Mouse (Mus musculus) CH12.LX (cell line): ENCODE results near the gene Sept9. TPM values are rescaled to one million over a fixed set of nuclear protein-coding genes. Genes with fewer than 3 reads are reported as not detected.

Experiments
- DNase-seq: peaks from one replicate; pipeline ENCODE4 v3.0.0-alpha.2; 2013; ENCODE audit errors: extremely low read depth
- H3K27ac ChIP-seq: 2 replicates; pipeline ENCODE4 v1.5.1; 2012; ENCODE audit warnings: low read depth, mild to moderate bottlenecking, control low read depth, moderate library complexity; ENCODE audit not compliant: insufficient read depth
- H3K27me3 ChIP-seq: replicated peaks from 2 replicates; pipeline ENCODE3; 2012; ENCODE audit warnings: inconsistent platforms
- H3K36me3 ChIP-seq, 2 experiments: replicated peaks in 1 of 2; 2 replicates each; pipeline versions ENCODE3 to v1.6.1; 2012; ENCODE audit warnings: inconsistent platforms in 1 of 2, low read length in 1 of 2, mild to moderate bottlenecking in 1 of 2, mixed read lengths in 1 of 2, moderate library complexity in 1 of 2; ENCODE audit not compliant: control insufficient read depth in 1 of 2, insufficient read depth in 1 of 2
- H3K4me1 ChIP-seq, 2 experiments: 2 replicates each; pipeline ENCODE4 v1.6.1; 2012; ENCODE audit warnings: inconsistent platforms in 1 of 2, moderate library complexity in 1 of 2; ENCODE audit not compliant: insufficient read depth in 2 of 2, control insufficient read depth in 1 of 2
- H3K4me2 ChIP-seq: 2 replicates; pipeline ENCODE4 v1.6.1; 2012; ENCODE audit warnings: low read depth, mild to moderate bottlenecking, control low read depth; ENCODE audit not compliant: poor library complexity, insufficient read depth, severe bottlenecking
- H3K4me3 ChIP-seq, 3 experiments: fragments of 150-350 bp in 1 of 3; sonication (generic) in 1 of 3; replicated peaks in 1 of 3; 2 replicates each; pipeline versions ENCODE3 to v1.5.1; 2011 to 2012; ENCODE audit warnings: low read depth in 2 of 3, low read length in 2 of 3, mild to moderate bottlenecking in 2 of 3, moderate library complexity in 2 of 3, control low read depth in 1 of 3, improper control_type of control experiment in 1 of 3, inconsistent platforms in 1 of 3, mixed read lengths in 1 of 3; ENCODE audit not compliant: poor library complexity in 1 of 3
- H3K79me2 ChIP-seq: replicated peaks from 2 replicates; pipeline ENCODE4 v1.6.1; 2012; ENCODE audit warnings: mild to moderate bottlenecking, moderate library complexity; ENCODE audit not compliant: control insufficient read depth, poor library complexity, insufficient read depth, severe bottlenecking; ENCODE audit errors: extremely low read depth
- H3K9ac ChIP-seq: 2 replicates; pipeline ENCODE4 v1.6.1; 2012; ENCODE audit warnings: low read depth, mild to moderate bottlenecking, control low read depth, moderate library complexity; ENCODE audit not compliant: insufficient read depth
- H3K9me3 ChIP-seq: replicated peaks from 2 replicates; pipeline ENCODE3; 2012; ENCODE audit warnings: low read length, inconsistent platforms, mixed read lengths
- BHLHE40 ChIP-seq: IDR thresholded peaks from 2 replicates; pipeline ENCODE4 v1.6.1; 2011; ENCODE audit warnings: mild to moderate bottlenecking, low read depth, low read length, improper control_type of control experiment
- E2F4 ChIP-seq: IDR thresholded peaks from 2 replicates; pipeline ENCODE4 v1.6.1; 2011; ENCODE audit warnings: low read depth, low read length, improper control_type of control experiment; ENCODE audit not compliant: insufficient replicate concordance
- ELF1 ChIP-seq: IDR thresholded peaks from 2 replicates; pipeline ENCODE4 v1.6.1; 2014; ENCODE audit warnings: low read depth, mild to moderate bottlenecking, inconsistent platforms, low read length, improper control_type of control experiment
- EP300 ChIP-seq: IDR thresholded peaks from 2 replicates; pipeline ENCODE4 v1.6.1; 2011; ENCODE audit warnings: low read length, improper control_type of control experiment
- ETS1 ChIP-seq: conservative IDR thresholded peaks from 2 replicates; pipeline ENCODE4 v1.6.1; 2012; ENCODE audit warnings: low read depth, mild to moderate bottlenecking, inconsistent platforms, low read length, improper control_type of control experiment, moderate library complexity
- HCFC1 ChIP-seq: IDR thresholded peaks from 2 replicates; pipeline ENCODE4 v1.6.1; 2012; ENCODE audit warnings: low read depth, mild to moderate bottlenecking, inconsistent platforms, low read length, improper control_type of control experiment
- IRF4 ChIP-seq: IDR thresholded peaks from 2 replicates; pipeline ENCODE4 v1.6.1; 2014; ENCODE audit warnings: low read depth, mild to moderate bottlenecking, inconsistent platforms, low read length, improper control_type of control experiment
- JUN ChIP-seq: IDR thresholded peaks from 2 replicates; pipeline ENCODE4 v1.6.1; 2011; ENCODE audit warnings: low read depth, mild to moderate bottlenecking, low read length, improper control_type of control experiment, moderate library complexity; ENCODE audit not compliant: insufficient read depth
- JUND ChIP-seq: conservative IDR thresholded peaks from 2 replicates; pipeline ENCODE4 v1.6.1; 2011; ENCODE audit warnings: low read depth, low read length, improper control_type of control experiment
- MAZ ChIP-seq: IDR thresholded peaks from 2 replicates; pipeline ENCODE4 v1.6.1; 2012; ENCODE audit warnings: low read depth, mild to moderate bottlenecking, inconsistent platforms, low read length, improper control_type of control experiment, moderate library complexity
- MEF2A ChIP-seq: IDR thresholded peaks from 2 replicates; pipeline ENCODE4 v1.6.1; 2014; ENCODE audit warnings: low read depth, mild to moderate bottlenecking, inconsistent platforms, low read length, improper control_type of control experiment, borderline replicate concordance
- MXI1 ChIP-seq: IDR thresholded peaks from 2 replicates; pipeline ENCODE4 v1.6.1; 2011; ENCODE audit warnings: mild to moderate bottlenecking, low read depth, low read length, improper control_type of control experiment
- MYC ChIP-seq: IDR thresholded peaks from 2 replicates; pipeline ENCODE4 v1.6.1; 2011; ENCODE audit warnings: low read depth, mild to moderate bottlenecking, improper control_type of control experiment, low read length
- NRF1 ChIP-seq: IDR thresholded peaks from 2 replicates; pipeline ENCODE4 v1.6.1; 2014; ENCODE audit warnings: low read depth, mild to moderate bottlenecking, inconsistent platforms, low read length, improper control_type of control experiment, moderate library complexity
- PAX5 ChIP-seq: IDR thresholded peaks from 2 replicates; pipeline ENCODE4 v1.6.1; 2012; ENCODE audit warnings: low read length, inconsistent platforms, mixed read lengths
- POLR2A ChIP-seq: IDR thresholded peaks from 2 replicates; pipeline ENCODE4 v1.6.1; 2011; ENCODE audit warnings: low read depth, mild to moderate bottlenecking, improper control_type of control experiment, low read length
- POLR2AphosphoS2 ChIP-seq: IDR thresholded peaks from 2 replicates; pipeline ENCODE4 v1.6.1; 2011; ENCODE audit warnings: low read depth, low read length, improper control_type of control experiment
- TBP ChIP-seq: conservative IDR thresholded peaks from 2 replicates; pipeline ENCODE4 v1.6.1; 2011; ENCODE audit warnings: low read depth, low read length, improper control_type of control experiment
- TCF12 ChIP-seq: IDR thresholded peaks from 2 replicates; pipeline ENCODE4 v1.6.1; 2014; ENCODE audit warnings: low read depth, mild to moderate bottlenecking, inconsistent platforms, low read length, improper control_type of control experiment
- USF2 ChIP-seq: conservative IDR thresholded peaks from 2 replicates; pipeline ENCODE4 v1.6.1; 2011; ENCODE audit warnings: low read depth, low read length, improper control_type of control experiment
- ZC3H11A ChIP-seq: IDR thresholded peaks from 2 replicates; pipeline ENCODE4 v1.6.1; 2012; ENCODE audit warnings: low read depth, mild to moderate bottlenecking, inconsistent platforms, low read length, improper control_type of control experiment
- dilution Hi-C: fragments of 300-500 bp; cut with MboI; formaldehyde crosslinking; loops from 2 replicates; pipeline ENCODE4 v1.14.3; 2020; ENCODE audit warnings: low sequenced_read_pairs; ENCODE audit not compliant: extremely low pct_unique_long_range_greater_than_20kb, extremely low pct_ligation_motif_present
- in situ Hi-C: fragments of 300-500 bp; cut with MboI; formaldehyde crosslinking; loops from 3 replicates; pipeline ENCODE4 v1.14.3; 2019; ENCODE audit warnings: low sequenced_read_pairs, low pct_ligation_motif_present, low pct_unique_long_range_greater_than_20kb, mixed read lengths
- polyA plus RNA-seq: library from polyadenylated mRNA; unstranded; fragments of >175 nt; gene quantifications from 2 replicates; pipeline ENCODE4 v1.2.1, GENCODE M21; 2012; ENCODE audit warnings: low read depth; ENCODE audit not compliant: insufficient read length
- total RNA-seq, 2 experiments: library from RNA; depleted of rRNA; stranded (reverse); fragments of 300-350 nt in 1 of 2; fragments of >200 nt in 1 of 2; gene quantifications; 2 replicates each; pipeline ENCODE4 v1.2.3; 2012 to 2014

The Sept9 gene
- total and polyA plus RNA-seq, 3 experiments = 47.6 to 128 (median 110) TPM

DNA sequence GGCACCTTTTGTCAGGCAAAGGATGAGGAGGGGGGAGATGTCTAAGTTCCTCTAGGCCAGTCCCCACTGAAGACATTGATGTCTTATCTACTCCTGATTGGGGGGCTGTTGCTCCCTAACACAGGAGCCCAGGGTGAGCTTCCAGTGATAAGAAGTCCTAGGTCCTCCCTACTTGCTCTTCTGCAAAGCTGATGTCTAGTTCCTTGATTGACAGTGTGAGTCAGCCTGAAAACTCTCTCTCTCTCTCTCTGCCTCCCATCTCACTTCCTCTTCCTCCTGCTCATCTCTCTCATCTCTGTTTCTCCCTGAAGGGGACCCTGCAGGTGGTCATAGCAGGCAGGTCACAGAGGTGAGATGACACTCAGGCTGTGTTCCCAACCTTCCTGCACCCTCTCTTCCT lies 58.4 kb downstream of the Sept9 start:
- DNase-seq = peak; percentile 76
- no peaks in the 10 kb centered on the region for H3K79me2 ChIP-seq
- no peaks in the 10 kb centered on the region for H3K27me3 ChIP-seq
- H3K4me1 ChIP-seq = peaks cover 38 to 88% of the 10 kb centered on the region in 2 experiments
- TF ChIP-seq PAX5 = no peak
- no peak for TF ChIP-seq MAZ
- TF ChIP-seq POLR2AphosphoS2 = no peak
- no peak for TF ChIP-seq ZC3H11A
- 0 out of 2 replicates have a peak, but pooled peaks have one; percentile 38 for TF ChIP-seq TBP
- TF ChIP-seq ETS1 = peak; percentile 69
- peak; percentile 90 for TF ChIP-seq JUND
- TF ChIP-seq USF2 = no peak
- no peak for TF ChIP-seq E2F4
- TF ChIP-seq NRF1 = no peak; the same call in 1 of the 2 replicates
- TF ChIP-seq HCFC1 = peak; percentile 32; the same call in 1 of the 2 replicates
- peak; percentile 75 for TF ChIP-seq JUN
- TF ChIP-seq TCF12 = peak; percentile 85
- peak; percentile 67 for TF ChIP-seq MEF2A
- peak; percentile 48 for TF ChIP-seq BHLHE40
- 0 out of 2 replicates have a peak, but pooled peaks have one; percentile 30 for TF ChIP-seq MYC
- peak; percentile 95 for TF ChIP-seq EP300
- no peak; the same call in 1 of the 2 replicates for TF ChIP-seq MXI1
- TF ChIP-seq IRF4 = peak; percentile 96
- TF ChIP-seq POLR2A = peak; percentile 47
- TF ChIP-seq ELF1 = peak; percentile 76
- no peak overlapping the region for H3K4me3 ChIP-seq
- H3K9ac ChIP-seq = no peak overlapping the region
- peaks cover 0 to 2% of the 10 kb centered on the region in 2 experiments for H3K36me3 ChIP-seq
- peak overlapping the region; percentile 2; the same call in 1 of the 2 replicates for H3K27ac ChIP-seq
- in situ Hi-C loops (no loop called here), dilution Hi-C loops (no loop called here)
- H3K4me2 ChIP-seq = peak overlapping the region; percentile 8; the same call in 1 of the 2 replicates
- H3K9me3 ChIP-seq = peaks cover 7% of the 10 kb centered on the region
